Mouse (Mus musculus) CH12.LX (cell line): ENCODE results near the gene Zfp287.

Source experiments
- CHD2 ChIP-seq: IDR thresholded peaks from 2 replicates; pipeline ENCODE4 v1.6.1; 2011; ENCODE audit warnings: low read length, improper control_type of control experiment
- CTCF ChIP-seq, 2 experiments: IDR thresholded peaks in 1 of 2; conservative IDR thresholded peaks in 1 of 2; 2 replicates each; pipeline ENCODE4 v1.5.1; 2011 to 2012; ENCODE audit warnings: low read depth in 2 of 2, low read length in 2 of 2, improper control_type of control experiment in 1 of 2, inconsistent platforms in 1 of 2, mild to moderate bottlenecking in 1 of 2, moderate library complexity in 1 of 2
- E2F4 ChIP-seq: IDR thresholded peaks from 2 replicates; pipeline ENCODE4 v1.6.1; 2011; ENCODE audit warnings: low read depth, low read length, improper control_type of control experiment; ENCODE audit not compliant: insufficient replicate concordance
- MAX ChIP-seq: IDR thresholded peaks from 2 replicates; pipeline ENCODE4 v1.6.1; 2011; ENCODE audit warnings: low read length, improper control_type of control experiment
- POLR2A ChIP-seq: IDR thresholded peaks from 2 replicates; pipeline ENCODE4 v1.6.1; 2011; ENCODE audit warnings: low read depth, mild to moderate bottlenecking, improper control_type of control experiment, low read length
- POLR2AphosphoS2 ChIP-seq: IDR thresholded peaks from 2 replicates; pipeline ENCODE4 v1.6.1; 2011; ENCODE audit warnings: low read depth, low read length, improper control_type of control experiment
- TCF12 ChIP-seq: IDR thresholded peaks from 2 replicates; pipeline ENCODE4 v1.6.1; 2014; ENCODE audit warnings: low read depth, mild to moderate bottlenecking, inconsistent platforms, low read length, improper control_type of control experiment
- ZC3H11A ChIP-seq: IDR thresholded peaks from 2 replicates; pipeline ENCODE4 v1.6.1; 2012; ENCODE audit warnings: low read depth, mild to moderate bottlenecking, inconsistent platforms, low read length, improper control_type of control experiment
- ZMIZ1 ChIP-seq: IDR thresholded peaks from 2 replicates; pipeline ENCODE4 v1.6.1; 2012; ENCODE audit warnings: low read depth, mild to moderate bottlenecking, inconsistent platforms, low read length, improper control_type of control experiment

GRCm38 (mm10) chr11:62676290-62676596, 55.5 kb downstream of the Zfp287 start:
- TF ChIP-seq POLR2AphosphoS2 (no peak), ZMIZ1 (no peak), CTCF (conservative IDR thresholded peaks at IDR 0.05 in 1 of 2, IDR thresholded peaks at IDR 0.05 in 1 of 2; ENCODE audit: low read depth in 2 of 2, low read length in 2 of 2) (no peak), POLR2A (no peak), TCF12 (no peak), E2F4 (no peak), MAX (no peak), ZC3H11A (no peak), CHD2 (no peak)
